Mouse (Mus musculus) mesoderm, embryonic 11.5 days (tissue): ENCODE data around the gene Morn3.

ENCODE experiments used
- DNase-seq: peaks from one replicate; pipeline ENCODE4 v3.0.0-alpha.2; 2012; ENCODE audit warnings: low read depth, low spot score

Gene Morn3

GRCm38 (mm10) chr5:122994303-122994846 lies 52.4 kb downstream of the Morn3 start:
- peak; percentile 98 for DNase-seq

GRCm38 (mm10) chr5:122993811-122994210 lies 53.0 kb downstream of the Morn3 start:
- DNase-seq = no peak

- peak; percentile 55 for DNase-seq
These were observed 55.3 kb downstream of the Morn3 start for GRCm38 (mm10) chr5:122991350-122992004.

GRCm38 (mm10) chr5:122990411-122991160 lies 56.2 kb downstream of the Morn3 start:
- no peak for DNase-seq

GRCm38 (mm10) chr5:122989551-122990330 lies 57.1 kb downstream of the Morn3 start, which contains the start of gene Kdm2b:
Kdm2b (minus strand) TSS chr5:122989823.
- DNase-seq = peak; percentile 43

GRCm38 (mm10) chr5:122989001-122989525 lies 57.8 kb downstream of the Morn3 start:
- peak; percentile 76 for DNase-seq

GRCm38 (mm10) chr5:122988021-122988751 lies 58.6 kb downstream of the Morn3 start:
- peak; percentile 43 for DNase-seq

- DNase-seq = peak; percentile 41
These were observed 59.4 kb downstream of the Morn3 start for GRCm38 (mm10) chr5:122987211-122988020.

GRCm38 (mm10) chr5:122986091-122986493 lies 60.7 kb downstream of the Morn3 start:
- DNase-seq = no peak
